Mouse (Mus musculus): ENCODE measurements at regions not wholly inside any gene's neighbourhood (a gene's known extent, or its start where the extent isn't known, plus 50 kb on each side); places are given as distances from the start of the nearest gene placed in this dataset.

DNA sequence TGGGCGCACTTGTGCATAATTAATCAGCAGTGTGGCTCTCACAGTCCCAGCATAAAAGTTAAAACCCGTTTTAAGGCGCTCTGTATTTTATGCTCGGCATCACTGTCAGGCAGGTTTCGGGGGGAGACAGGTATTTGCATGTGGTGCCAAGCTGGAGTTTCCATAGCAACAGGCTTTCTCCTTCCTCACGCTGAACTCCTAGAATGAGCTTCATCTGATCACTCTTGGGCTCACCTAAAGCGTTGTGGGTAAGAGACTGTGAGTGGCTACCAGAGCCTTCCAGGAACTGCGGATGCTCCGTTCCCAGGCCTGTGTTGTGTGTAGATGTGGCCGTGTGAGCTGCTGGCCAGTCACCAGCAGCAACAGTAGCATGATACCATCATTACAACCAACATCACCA is 161.5 kb downstream of the Ajap1 start:
- no peak for DNase-seq (ENCODE audit: low read depth in 2 of 2, low spot score in 2 of 2)

DNA sequence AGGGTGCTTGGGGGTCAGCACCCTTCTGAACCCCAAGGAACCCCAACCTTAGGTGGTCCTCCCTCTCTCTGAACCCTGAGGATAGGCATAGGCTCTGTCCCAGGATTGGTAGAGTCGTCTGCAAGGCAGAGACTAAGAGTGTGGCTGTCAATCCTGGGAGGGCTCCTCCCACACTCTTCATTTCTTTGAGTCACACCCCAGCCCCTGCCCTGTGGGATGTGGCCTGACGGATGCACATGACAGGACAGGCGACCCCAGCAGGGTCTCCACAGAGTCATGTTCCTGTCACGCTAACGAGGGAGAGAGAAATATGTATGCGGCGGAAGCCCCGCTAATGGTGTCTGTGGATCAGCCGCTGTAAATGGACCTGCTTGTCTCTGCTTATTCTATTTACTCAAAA is 162.0 kb downstream of the Ajap1 start:
- no peak for DNase-seq (ENCODE audit: low read depth in 2 of 2, low spot score in 2 of 2)

DNA sequence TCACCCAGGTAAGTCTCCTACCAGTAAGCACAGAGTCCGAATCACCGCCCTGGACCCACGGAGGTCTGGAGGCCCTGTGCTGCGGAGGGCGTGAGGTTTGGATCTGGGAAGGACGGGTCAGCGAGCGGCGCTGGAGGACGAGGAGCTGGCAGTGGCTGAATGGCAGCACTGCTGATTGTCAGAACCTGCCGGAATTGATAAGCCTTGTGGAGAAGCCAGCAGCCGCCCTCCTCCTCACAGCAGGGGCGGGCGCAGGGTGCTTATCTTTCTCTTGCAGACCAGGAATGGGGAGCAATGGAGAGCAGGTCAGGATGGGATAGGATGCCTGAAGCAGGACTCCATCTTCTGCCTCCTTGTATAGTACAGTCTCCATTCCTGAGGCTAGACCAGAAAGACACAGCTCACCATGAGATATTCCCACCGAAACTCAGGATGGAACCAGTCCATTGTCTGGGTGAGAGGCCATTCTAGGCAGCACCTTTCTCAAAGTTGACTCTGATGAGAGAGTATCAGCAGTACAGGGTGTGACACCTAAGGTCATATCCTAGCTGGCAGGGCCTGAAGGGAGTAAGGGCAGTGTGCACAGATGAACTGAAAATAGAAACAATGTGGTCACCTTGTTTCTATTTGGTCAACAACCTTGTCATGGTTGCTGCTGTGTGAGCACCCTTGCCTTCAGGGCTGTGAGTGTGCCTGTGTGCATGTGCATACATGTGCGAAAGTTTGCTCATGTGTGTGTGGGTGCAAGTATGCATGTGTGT is 165.5 kb downstream of the Ajap1 start:
- no peak for DNase-seq (ENCODE audit: low read depth in 2 of 2, low spot score in 2 of 2)

DNA sequence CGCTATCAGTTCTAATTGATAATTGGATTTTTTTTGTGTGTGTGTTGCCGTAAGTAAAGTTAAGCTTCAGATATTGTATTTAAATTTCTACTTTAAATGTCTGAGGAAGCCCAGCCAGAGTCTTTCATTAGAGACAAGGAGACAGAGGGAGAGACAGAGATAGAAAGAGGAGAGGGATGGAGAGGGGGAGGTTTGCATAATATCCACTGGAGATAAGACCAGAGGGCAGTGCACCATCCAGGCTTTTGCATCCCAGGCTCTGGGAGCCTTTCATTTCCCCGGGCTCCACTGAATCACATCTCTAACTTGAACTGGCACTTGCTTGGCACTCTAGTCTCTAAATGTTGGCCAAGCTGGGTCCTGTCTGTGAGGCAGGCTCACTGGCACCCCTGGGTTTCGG is 166.1 kb downstream of the Ajap1 start:
- no peak for DNase-seq (ENCODE audit: low read depth in 2 of 2, low spot score in 2 of 2)

DNA sequence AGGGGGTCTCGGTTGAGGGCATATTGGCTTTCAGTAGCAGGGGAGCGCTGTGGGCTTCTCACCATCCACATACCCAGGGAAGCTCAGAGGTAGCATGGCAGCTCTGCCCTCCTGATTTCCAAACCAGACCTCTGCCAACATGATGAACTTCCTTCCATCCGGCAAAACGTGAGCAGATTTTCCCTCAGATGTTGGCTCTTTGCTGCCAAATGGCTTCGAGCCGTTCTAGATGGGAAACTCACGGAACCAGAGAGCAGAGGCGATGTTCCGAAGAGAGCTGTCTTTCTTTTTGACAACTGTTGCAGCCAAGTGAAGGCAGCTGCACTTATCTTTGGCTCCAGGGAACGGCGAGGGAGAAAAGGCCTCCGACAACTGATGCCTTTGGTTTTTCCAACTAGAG is 168.7 kb downstream of the Ajap1 start:
- no peak for DNase-seq (ENCODE audit: low read depth in 2 of 2, low spot score in 2 of 2)

DNA sequence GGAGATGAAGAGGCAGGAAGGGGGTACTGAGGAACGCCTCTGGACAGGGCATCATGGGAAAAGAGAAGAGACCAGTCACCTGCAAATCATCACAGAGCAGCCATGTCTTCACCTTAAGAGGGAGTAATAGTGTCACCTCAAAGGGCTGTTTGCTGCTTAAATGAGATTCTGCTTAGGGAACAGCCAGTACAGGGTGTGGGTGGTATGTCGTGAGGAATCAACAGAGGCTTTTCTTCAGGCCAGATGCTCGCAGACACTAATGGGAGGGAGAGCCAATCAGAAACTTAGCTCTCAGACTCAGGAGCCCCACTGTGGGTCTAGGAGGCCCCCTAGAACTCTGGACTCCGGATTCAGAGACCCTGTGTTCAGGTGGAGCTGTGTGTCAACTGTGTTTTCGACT is 171.0 kb downstream of the Ajap1 start:
- DNase-seq (ENCODE audit: low read depth in 2 of 2, low spot score in 2 of 2) = no peak

DNA sequence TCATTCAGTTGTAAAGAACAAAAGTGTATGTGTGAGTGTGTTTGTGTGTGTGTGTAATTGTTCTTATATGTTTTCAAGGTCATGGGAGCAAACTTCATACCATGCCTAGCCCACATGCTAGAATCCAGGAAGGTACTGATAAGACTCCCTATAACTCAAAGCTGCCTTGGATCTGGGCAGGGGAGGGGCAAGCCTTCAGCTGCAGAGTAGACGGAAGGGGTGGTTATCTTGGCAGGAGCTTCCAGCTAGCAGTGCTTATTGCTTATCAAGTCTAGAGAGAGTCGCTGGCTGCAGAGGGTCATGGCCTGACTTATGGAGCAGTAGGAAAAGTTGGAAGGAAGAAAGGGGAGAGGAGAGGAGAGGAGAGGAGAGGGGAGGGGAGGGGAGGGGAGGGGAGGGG is 172.0 kb downstream of the Ajap1 start:
- DNase-seq (ENCODE audit: low read depth in 2 of 2, low spot score in 2 of 2) = no peak

DNA sequence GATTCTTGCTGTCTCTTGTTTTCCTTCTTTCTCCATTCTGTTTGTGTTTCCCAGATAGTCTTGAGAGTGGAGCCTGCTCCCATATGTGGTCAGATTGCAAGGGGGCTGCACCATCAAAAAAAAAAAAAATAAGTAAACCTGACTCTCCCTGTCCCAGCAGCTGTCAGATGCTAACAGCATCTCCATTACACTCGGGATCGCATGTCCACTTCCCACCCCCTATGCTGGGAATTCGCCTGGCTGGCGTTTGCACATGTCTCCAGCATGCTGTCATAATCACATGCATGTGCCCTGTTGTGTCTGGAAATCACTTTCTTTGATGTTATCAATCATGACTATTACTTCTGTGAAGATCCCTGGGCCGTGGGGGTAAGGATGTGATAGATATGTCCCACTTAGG is 179.1 kb downstream of the Ajap1 start:
- DNase-seq (ENCODE audit: low read depth in 2 of 2, low spot score in 2 of 2) = no peak

DNA sequence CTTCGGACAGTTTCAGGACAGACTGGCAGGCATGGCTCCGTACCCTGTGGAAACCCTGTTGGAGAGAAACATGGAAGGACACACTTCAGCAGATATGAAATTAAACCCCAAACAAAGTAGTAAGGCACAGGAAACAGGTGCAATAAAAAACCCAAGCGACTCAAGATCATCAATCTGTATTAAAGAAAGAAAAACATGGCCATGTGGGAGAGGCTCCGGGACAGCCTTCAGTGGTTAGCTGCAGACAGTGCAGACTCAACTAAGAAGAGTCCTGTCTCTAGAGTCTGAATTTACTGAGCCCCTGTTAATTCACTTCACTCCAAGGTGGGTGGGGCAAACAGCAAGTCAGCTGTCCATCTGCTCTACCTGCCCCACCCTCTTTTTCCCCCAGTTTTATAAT is 179.8 kb downstream of the Ajap1 start:
- DNase-seq (ENCODE audit: low read depth in 2 of 2, low spot score in 2 of 2) = no peak

DNA sequence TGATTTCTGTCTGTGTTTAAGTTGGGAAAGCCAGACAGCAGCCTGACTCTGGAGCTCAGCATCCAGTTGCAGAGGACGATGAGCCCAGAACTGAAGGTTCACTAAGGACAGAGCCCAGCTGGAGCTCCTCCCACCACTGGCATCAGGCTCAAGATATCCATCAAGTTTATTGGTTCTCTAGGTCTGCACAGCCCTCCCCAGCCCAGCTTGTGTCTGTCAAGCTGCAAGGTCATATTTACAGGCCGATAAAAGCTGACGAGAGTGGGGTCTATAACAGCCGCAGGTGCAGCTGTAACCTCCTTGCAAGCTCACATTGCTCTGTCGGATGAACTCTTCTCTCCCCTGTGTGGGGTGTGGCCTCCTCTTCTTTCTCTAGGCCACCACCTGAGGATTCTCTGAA is 184.3 kb downstream of the Ajap1 start:
- DNase-seq (ENCODE audit: low read depth in 2 of 2, low spot score in 2 of 2) = no peak

DNA sequence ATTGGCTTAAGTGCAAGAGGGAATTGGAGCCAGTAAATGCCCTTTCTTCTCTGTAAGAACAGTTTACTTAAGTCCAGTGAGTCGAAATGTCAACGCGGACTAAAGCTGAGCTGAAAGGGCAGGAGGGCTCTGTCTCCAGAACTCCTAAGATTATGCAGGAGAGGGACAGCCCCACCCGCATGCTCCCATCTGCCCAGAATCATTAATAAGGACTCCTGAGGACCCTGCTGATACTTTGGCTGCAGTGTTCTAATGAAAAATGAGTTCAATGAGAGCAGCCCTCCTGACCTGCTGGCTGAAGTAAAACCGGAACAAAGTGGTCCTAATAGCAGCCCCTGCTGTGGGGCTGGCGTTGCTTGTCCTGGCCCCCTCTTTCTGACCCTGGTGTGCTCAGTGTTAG is 187.8 kb downstream of the Ajap1 start:
- no peak for DNase-seq (ENCODE audit: low read depth in 2 of 2, low spot score in 2 of 2)

DNA sequence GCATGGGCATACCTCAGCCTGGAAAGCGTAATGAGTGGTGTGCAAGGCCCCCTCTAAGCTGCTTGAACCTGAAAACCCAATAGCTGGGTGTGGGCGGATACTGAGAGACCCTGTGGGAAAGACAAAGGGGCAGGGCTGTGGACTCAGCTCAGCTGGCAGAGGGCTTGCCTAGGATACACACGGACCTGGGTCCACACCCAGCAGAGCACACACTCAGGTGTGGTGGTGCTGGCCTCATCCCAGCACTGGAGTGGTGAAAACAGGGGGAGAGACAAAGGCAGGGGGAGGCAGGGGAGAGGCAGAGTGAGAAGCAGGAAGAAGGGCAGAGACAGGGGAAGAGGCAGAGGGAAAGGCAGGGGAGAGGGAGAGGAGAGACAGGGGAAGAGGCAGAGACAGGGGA is 189.5 kb downstream of the Ajap1 start:
- no peak for DNase-seq (ENCODE audit: low read depth in 2 of 2, low spot score in 2 of 2)

DNA sequence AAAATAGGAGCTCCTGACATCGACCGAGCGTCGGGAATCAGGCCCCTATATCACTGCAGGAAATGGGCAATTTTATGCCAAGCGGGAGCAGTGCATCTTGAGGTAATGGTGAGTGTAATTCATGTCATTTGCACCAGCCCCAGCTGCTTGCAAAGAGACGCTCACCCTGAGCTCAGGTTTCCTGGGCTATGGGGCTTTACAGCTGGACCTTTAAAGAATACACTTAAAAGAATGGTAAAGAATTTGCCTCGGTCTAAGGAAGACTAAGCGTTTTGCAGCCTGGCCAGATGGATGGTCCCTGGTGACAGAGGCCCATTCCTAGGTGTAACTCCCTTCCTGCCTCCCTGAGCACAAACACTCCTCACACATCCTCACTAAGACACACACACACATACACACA is 194.2 kb downstream of the Ajap1 start:
- DNase-seq (ENCODE audit: low read depth in 2 of 2, low spot score in 2 of 2) = no peak

DNA sequence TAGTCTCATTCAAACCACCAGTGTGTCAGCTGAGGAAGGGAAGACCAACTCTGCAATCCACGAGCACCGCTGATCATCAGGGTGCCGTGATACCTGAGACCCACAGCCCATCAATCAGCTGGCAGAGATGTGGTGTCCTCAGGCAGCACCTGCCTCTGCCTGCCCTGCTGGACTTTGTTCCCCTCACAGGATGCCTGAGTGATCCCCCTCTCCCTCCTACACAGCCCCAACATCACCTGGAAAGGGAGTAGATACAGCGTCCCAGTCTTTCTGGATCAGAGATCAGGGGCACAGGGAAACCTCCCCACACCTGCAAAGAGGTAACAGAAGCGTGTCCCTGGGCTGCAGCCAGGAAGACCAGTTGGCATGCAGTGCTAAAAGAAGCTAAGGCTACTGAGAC is 198.4 kb downstream of the Ajap1 start:
- no peak for DNase-seq (ENCODE audit: low read depth in 2 of 2, low spot score in 2 of 2)

DNA sequence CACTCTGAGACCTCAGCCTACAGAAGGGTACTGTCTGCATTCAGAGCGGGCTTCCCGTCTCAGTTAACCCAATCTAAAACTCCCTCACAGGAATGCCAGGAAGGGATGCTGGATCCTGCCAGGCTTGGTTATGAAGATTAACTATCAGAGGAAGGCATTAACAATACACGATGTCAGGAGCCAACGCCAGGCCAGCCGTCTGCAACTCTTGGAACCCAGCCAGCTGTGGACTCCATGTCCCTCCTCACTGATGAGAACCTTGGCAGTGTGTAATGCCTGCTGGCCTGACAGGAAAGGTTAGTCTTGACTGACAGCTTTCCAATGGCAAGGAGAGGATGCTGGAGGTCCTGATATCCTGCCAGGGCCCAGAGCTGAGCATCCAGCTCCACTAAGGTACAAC is 206.0 kb downstream of the Ajap1 start:
- no peak for DNase-seq (ENCODE audit: low read depth in 2 of 2, low spot score in 2 of 2)

DNA sequence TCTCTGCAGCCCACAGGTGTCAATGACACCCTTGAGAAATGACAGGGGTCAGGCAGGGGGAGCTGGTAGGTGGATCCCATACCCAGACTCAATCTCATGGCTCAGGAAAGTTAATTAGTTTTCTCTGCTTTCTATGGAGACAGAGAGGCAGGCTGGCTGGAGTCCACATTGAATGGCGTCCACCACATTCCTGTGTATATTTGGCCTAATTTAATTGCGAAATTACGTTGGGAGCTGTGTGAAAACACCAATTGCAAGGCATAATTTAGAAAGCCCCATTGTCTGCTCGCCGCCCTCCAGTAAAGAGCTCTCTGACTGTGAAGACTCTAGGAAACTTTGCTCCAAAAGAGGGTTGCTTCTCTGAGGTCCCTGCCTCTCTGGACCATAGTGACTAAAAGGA is 211.2 kb downstream of the Ajap1 start:
- no peak for DNase-seq (ENCODE audit: low read depth in 2 of 2, low spot score in 2 of 2)

DNA sequence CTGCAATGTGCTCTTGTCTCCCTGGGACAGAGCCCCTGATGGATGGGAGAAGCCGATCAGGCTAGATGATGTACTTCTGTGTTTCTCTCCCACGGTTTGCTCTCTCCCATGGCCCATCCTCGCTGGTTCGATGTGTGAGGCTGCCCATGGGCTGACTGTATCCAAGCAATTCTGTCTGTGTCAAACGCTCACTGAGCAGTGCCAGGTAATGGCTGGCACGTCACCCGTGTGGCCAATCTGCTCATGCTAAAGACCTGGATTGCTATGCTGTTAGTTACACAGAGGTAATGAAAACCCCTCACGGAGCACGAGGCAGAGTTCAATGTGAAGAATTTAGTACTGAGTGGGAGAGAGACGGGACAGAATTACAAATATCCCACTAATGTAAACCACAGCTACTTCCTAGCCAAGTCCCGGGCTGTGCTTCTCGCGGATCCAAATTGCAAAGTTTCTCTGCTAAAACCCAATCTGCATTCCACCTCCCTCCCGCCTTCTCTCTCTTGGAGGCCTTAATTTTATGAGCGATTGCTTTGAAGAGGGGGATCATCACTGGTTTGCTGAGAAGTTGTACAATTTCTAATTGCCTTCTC is 219.3 kb downstream of the Ajap1 start:
- DNase-seq (ENCODE audit: low read depth in 2 of 2, low spot score in 2 of 2) = no peak

DNA sequence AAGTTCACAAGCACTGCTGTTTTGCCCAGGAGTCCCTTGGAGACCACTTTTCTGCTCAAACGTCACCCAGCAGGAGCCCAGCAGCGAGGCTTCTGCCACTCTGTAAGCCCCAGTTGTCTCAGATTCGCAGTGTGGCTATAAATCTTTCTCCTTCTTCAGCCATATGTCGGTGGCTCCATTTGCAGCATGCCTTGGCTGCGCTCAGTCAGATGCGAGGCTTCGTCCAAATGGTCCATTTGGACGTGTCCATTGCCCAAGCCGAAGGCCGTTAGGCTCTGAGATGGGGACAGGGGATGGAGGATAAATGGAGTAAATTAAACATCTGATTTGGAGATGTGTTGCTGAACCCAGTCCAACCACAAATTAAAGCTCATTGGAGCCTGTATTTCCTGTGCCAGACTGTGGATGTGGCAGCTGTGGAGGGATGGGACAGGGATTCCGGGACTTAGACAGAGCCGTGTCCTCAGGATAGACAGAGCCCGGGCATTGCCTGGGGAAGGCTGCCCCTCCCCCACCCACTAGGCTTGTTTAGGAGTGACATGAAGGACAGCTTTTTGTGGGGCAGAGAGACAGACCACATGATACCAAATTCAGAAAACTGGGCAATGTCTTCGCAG is 221.6 kb downstream of the Ajap1 start:
- DNase-seq (ENCODE audit: low read depth in 2 of 2, low spot score in 2 of 2) = no peak

DNA sequence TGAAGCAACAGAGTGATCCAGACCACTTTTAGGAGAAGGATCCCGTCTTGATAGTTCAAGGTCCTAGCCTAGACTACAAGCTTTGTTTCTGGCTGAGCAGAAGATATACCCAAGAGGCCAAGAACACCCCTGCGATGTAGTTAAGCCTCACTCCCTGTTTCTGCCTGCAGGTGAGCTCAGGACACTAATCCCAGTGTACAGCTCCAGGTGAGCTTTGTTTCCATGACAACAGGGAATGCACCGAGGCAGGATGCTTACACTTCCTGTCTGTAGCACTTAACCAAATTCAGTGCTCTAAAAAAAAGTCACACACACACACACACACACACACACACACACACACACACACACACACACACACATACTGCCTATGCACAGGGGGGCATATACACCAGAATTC is 230.7 kb downstream of the Ajap1 start:
- DNase-seq (ENCODE audit: low read depth in 2 of 2, low spot score in 2 of 2) = no peak

DNA sequence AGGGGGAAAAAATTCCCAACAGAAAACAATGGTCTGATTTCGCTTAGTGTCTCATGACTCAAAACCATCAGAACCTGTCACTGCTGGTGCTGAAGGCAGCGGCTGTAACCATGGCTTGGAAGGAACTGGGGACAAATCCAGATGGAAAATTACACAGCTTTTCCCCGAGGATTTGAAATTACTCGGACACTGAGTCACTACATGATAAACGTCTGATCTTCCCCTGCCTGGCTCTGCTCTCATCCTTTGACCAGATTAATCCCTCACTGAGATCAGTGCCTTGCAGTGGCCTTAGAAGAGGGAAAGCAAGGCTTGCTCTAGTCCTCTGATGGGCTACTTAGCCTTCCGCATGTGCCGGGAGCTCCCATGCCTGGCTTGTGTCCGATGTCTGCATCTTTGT is 231.3 kb downstream of the Ajap1 start:
- no peak for DNase-seq (ENCODE audit: low read depth in 2 of 2, low spot score in 2 of 2)

DNA sequence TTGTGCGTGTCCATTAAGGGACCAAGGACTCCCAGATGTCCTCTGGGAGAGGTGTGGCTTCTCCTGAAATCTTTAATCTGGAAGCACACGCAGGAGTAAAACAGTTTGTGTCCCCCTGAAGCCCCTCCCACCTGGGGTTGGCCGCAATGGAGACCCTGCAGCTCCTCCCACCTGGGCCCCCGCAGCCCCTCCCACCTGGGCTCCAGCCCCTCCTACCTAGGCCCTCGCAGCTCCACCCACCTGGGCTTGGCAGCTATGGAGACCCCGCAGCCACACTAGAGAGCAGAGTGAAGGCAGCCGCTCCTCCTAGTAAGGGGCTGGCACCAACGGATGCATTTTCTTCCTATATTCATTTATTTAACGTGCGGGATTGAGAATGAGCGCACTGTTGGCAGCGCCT is 245.9 kb downstream of the Ajap1 start:
- DNase-seq (ENCODE audit: low read depth in 2 of 2, low spot score in 2 of 2) = no peak

DNA sequence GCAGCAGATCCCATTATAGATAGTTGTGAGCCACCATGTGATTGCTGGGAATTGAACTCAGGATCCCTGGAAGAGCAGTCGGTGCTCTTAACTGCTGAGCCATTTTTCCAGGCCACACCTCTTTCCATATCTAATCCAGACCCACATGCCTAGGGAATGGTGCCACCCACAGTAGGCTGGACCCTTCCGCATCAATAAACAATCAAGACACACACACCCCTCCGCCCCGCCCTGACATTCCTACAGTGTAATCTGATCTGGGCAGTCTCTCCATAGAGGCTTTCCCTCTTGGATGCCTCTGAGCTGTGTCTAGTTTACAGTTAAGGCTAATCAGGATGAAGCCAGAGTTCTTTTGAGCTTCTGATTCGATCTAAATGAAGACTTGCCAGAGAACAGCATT is 248.8 kb downstream of the Ajap1 start:
- DNase-seq (ENCODE audit: low read depth in 2 of 2, low spot score in 2 of 2) = no peak

DNA sequence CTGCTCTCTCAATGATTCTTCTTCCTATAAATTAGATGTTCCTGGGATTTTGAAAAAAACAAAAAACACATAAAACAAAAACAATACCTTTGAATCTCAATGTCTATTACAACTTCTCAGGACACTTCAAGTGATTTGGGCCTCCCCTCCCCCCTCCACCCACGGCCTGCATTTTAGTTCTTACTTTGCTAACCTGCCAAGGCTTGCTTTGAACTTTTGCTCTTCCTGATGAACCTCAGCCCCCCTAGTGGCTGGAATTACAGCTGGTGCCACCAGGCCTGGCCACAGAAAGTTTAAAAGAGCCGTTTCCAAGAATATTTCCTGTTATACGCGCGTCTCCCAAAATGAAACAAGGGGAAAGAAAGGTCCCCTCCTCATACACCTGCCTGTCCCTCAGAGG is 253.4 kb downstream of the Ajap1 start:
- no peak for DNase-seq (ENCODE audit: low read depth in 2 of 2, low spot score in 2 of 2)
